Mouse (Mus musculus): ENCODE data around the gene Ggct.

- TF ChIP-seq CTCF (IDR thresholded peaks at IDR 0.05; ENCODE audit: extremely low read depth, insufficient read depth, low read length) (no peak), POLR2A (IDR thresholded peaks at IDR 0.05; ENCODE audit: extremely low read depth, insufficient read depth, low read length) (no peak)
These were observed 9.2 kb downstream of the Ggct start for GRCm38 (mm10) chr6:54983526-54984050.

Measured in cortical plate, adult 2 months (tissue).